Mouse (Mus musculus) stomach, postnatal 0 days (tissue): Measurements from ENCODE around the gene Mms19. TPM values are rescaled to one million over a fixed set of nuclear protein-coding genes. Genes with fewer than 3 reads are reported as not detected.
"Not testable (repeated sequence)": the region's sequence is repeated elsewhere in the genome, so short reads cannot be mapped to it uniquely, and the experiment has no call there.

Experiments
- ATAC-seq: fragments of 200-750 bp; cut with Nextera tagmentation; 2 replicates; pipeline ENCODE4 v1.8.0; 2017; ENCODE audit not compliant: low FRiP score, low TSS enrichment
- DNase-seq: peaks from one replicate; pipeline ENCODE4 v3.0.0-alpha.2; 2016; ENCODE audit warnings: low spot score
- H3K27ac ChIP-seq: fragments of 300-500 bp; sonication (generic); replicated peaks from 2 replicates; pipeline ENCODE4 v1.5.1; 2014; ENCODE audit warnings: mild to moderate bottlenecking, control low read depth
- H3K27me3 ChIP-seq: fragments of 300-500 bp; sonication (generic); 2 replicates; pipeline ENCODE4 v1.6.1; 2014; ENCODE audit warnings: low read length; ENCODE audit not compliant: control insufficient read depth, insufficient read depth
- H3K36me3 ChIP-seq: fragments of 300-500 bp; sonication (generic); 2 replicates; pipeline ENCODE4 v1.6.1; 2014; ENCODE audit warnings: low read length, mixed read lengths; ENCODE audit not compliant: control insufficient read depth, insufficient read depth
- H3K4me1 ChIP-seq: fragments of 300-500 bp; sonication (generic); replicated peaks from 2 replicates; pipeline ENCODE4 v1.6.1; 2014; ENCODE audit warnings: antibody characterized with exemption; ENCODE audit not compliant: control insufficient read depth, insufficient read depth
- H3K4me2 ChIP-seq: fragments of 300-500 bp; sonication (generic); replicated peaks from 2 replicates; pipeline ENCODE4 v1.6.1; 2014; ENCODE audit warnings: low read depth, mild to moderate bottlenecking, control low read depth, moderate library complexity
- H3K4me3 ChIP-seq: fragments of 300-500 bp; sonication (generic); 2 replicates; pipeline ENCODE4 v1.5.1; 2014; ENCODE audit warnings: low read depth, low read length, control low read depth
- H3K9ac ChIP-seq: fragments of 300-500 bp; sonication (generic); 2 replicates; pipeline ENCODE4 v1.6.1; 2014; ENCODE audit warnings: mild to moderate bottlenecking, low read length, control low read depth, mixed read lengths
- H3K9me3 ChIP-seq: fragments of 300-500 bp; sonication (generic); 2 replicates; pipeline ENCODE4 v1.6.1; 2016; ENCODE audit warnings: low read length; ENCODE audit not compliant: control insufficient read depth
- CTCF ChIP-seq: IDR thresholded peaks from 2 replicates; pipeline ENCODE4 v1.5.1; 2016; ENCODE audit warnings: antibody characterized with exemption, low read depth, mild to moderate bottlenecking, moderate library complexity
- EP300 ChIP-seq: optimal IDR thresholded peaks from 2 replicates; pipeline ENCODE3; 2016; ENCODE audit warnings: antibody characterized with exemption
- WGBS: fragments of 180-500 bp; shearing (Covaris S2); extraction: QIAGEN DNeasy Blood & Tissue Kit; methylation state at CpG from one replicate; pipeline ENCODE4 v1.1.7; 2014; 5-methylcytosine and 5-hydroxymethylcytosine counted together
- polyA plus RNA-seq: library from polyadenylated mRNA; unstranded; fragments of >200 nt; fragmentation: Nextera tagmentation; extraction: Ambion mirVana; gene quantifications from 2 replicates; pipeline ENCODE4 v1.2.1, GENCODE M21; 2015

The Mms19 gene
- polyA plus RNA-seq, 1 experiment from 2014 or later = 10.2 TPM

GRCm38 (mm10) chr19:41919471-41919870 lies 61.5 kb downstream of the Mms19 start:
- ATAC-seq = no peak
- peaks cover 20% of the 10 kb centered on the region for H3K36me3 ChIP-seq
- no peak overlapping the region for H3K4me3 ChIP-seq
- 59% methylated on average over 4 of the region's 4 CpGs for WGBS
- no peak overlapping the region for H3K4me2 ChIP-seq
- H3K9me3 ChIP-seq = no peaks in the 10 kb centered on the region
- no peaks in the 10 kb centered on the region for H3K4me1 ChIP-seq
- TF ChIP-seq EP300 (no peak), CTCF (no peak)
- no peak for DNase-seq
- H3K27me3 ChIP-seq = no peaks in the 10 kb centered on the region
- no peak overlapping the region for H3K27ac ChIP-seq
- no peak overlapping the region for H3K9ac ChIP-seq

GRCm38 (mm10) chr19:41916853-41917252 lies 64.1 kb downstream of the Mms19 start:
- DNase-seq (no peak), ATAC-seq (no peak)
- H3K27me3 ChIP-seq = no peaks in the 10 kb centered on the region
- no peak for TF ChIP-seq CTCF
- H3K36me3 ChIP-seq = peaks cover 18% of the 10 kb centered on the region
- WGBS = 84% methylated on average over 4 of the region's 4 CpGs
- H3K4me1 ChIP-seq = peaks cover 6% of the 10 kb centered on the region; the same call in 1 of the 2 replicates
- no peak overlapping the region for H3K4me2 ChIP-seq
- H3K9me3 ChIP-seq = no peaks in the 10 kb centered on the region
- no peak overlapping the region for H3K27ac ChIP-seq
- no peak overlapping the region for H3K4me3 ChIP-seq
- no peak overlapping the region for H3K9ac ChIP-seq

- 88% methylated on average over 3 of the region's 3 CpGs for WGBS
- Histone ChIP-seq H3K36me3 (peaks cover 18% of the 10 kb centered on the region), H3K27me3 (no peaks in the 10 kb centered on the region), H3K27ac (no peak overlapping the region), H3K4me1 (peaks cover 6% of the 10 kb centered on the region; the same call in 1 of the 2 replicates), H3K4me3 (no peak overlapping the region), H3K9me3 (no peaks in the 10 kb centered on the region), H3K4me2 (no peak overlapping the region), H3K9ac (no peak overlapping the region)
- DNase-seq = no peak
- ATAC-seq = no peak
- TF ChIP-seq CTCF (no peak), EP300 (no peak)
These were observed 65.7 kb downstream of the Mms19 start for GRCm38 (mm10) chr19:41915294-41915693.

GRCm38 (mm10) chr19:41914592-41914882 lies 66.4 kb downstream of the Mms19 start:
- peaks cover 18% of the 10 kb centered on the region for H3K36me3 ChIP-seq
- not testable (repeated sequence) for ATAC-seq, H3K4me1 ChIP-seq, H3K27ac ChIP-seq, H3K9ac ChIP-seq, H3K27me3 ChIP-seq, H3K4me2 ChIP-seq, DNase-seq, H3K9me3 ChIP-seq, H3K4me3 ChIP-seq

GRCm38 (mm10) chr19:41913774-41914591 lies 67.0 kb downstream of the Mms19 start:
- no peaks in the 10 kb centered on the region for H3K27me3 ChIP-seq
- H3K4me3 ChIP-seq = peak overlapping the region; percentile 76; the same call in 1 of the 2 replicates
- no peaks in the 10 kb centered on the region for H3K9me3 ChIP-seq
- H3K27ac ChIP-seq = no peak overlapping the region
- TF ChIP-seq CTCF (no peak), EP300 (no peak)
- H3K4me2 ChIP-seq = peak overlapping the region; percentile 83
- H3K4me1 ChIP-seq = peaks cover 6% of the 10 kb centered on the region; the same call in 1 of the 2 replicates
- WGBS = 36% methylated on average over 6 of the region's 6 CpGs
- DNase-seq = no peak
- ATAC-seq = no peak
- H3K36me3 ChIP-seq = peaks cover 15% of the 10 kb centered on the region
- H3K9ac ChIP-seq = peak overlapping the region; percentile 41
